ENCODE assay signal across 11 mouse cellular contexts in genomic region chrX:59290916-59291411, GRCm38 (mm10).
A peak's percentile ranks its signal among the peaks of the same experiment; 100 is the strongest.
DNase-seq lines count a peak whose midpoint lies in the region.
"Had no signal": no experiment of that assay in that cellular context is flagged by ENCODE, and none has a peak within 500 bp of the region (broad histone marks: within the 10 kb centered on the region; RNA-seq: fewer than 3 reads in every experiment).

No protein-coding gene starts in this region.

- peak; percentile 19 for DNase-seq in kidney, adult 18-20 months
- DNase-seq in kidney, postnatal 4 days = no peak
- DNase-seq in brain, adult 2 months (ENCODE audit: low read depth, low spot score) = peak; percentile 20
- peak; percentile 4 for DNase-seq in cerebellum, adult 11 months
- DNase-seq in fat pad, adult 2 months (ENCODE audit: extremely low read depth, low read depth, low spot score) = peak; percentile 3
- no peak for DNase-seq in right cerebral cortex, postnatal 25 days
- no peak for DNase-seq in thymus, postnatal 4 days
- no peak for DNase-seq in thymus, postnatal 25 days
- DNase-seq: gastrocnemius, postnatal 14 days; lung, postnatal 10 days; spleen, adult 18-20 months had no signal

Comparison
In these comparisons a context has a peak if more than half of its experiments do, and no peak if none do; other contexts are left out.
1. DNase-seq: peak in kidney, adult 18-20 months (single experiment), brain, adult 2 months (single experiment), cerebellum, adult 11 months (single experiment) and fat pad, adult 2 months (single experiment); none in kidney, postnatal 4 days (0 of 2), right cerebral cortex, postnatal 25 days (single experiment), thymus, postnatal 4 days (single experiment) and thymus, postnatal 25 days (single experiment).